Mouse (Mus musculus) limb, embryonic 11.5 days (tissue): ENCODE data around the gene Mcm2. TPM values are rescaled to one million over a fixed set of nuclear protein-coding genes. Genes with fewer than 3 reads are reported as not detected.

Experiments
- ATAC-seq: fragments of 200-750 bp; cut with Nextera tagmentation; 2 replicates; pipeline ENCODE4 v1.8.0; 2017; ENCODE audit warnings: low read depth; ENCODE audit not compliant: insufficient number of reproducible peaks, low FRiP score, low TSS enrichment
- DNase-seq: peaks from one replicate; pipeline ENCODE4 v3.0.0-alpha.2; 2015; ENCODE audit warnings: low spot score
- H3K27ac ChIP-seq: fragments of 300-500 bp; sonication (generic); replicated peaks from 2 replicates; pipeline ENCODE4 v1.5.1; 2014; ENCODE audit warnings: low read depth, mild to moderate bottlenecking, low read length
- H3K27me3 ChIP-seq: fragments of 300-500 bp; sonication (generic); 2 replicates; pipeline ENCODE4 v1.6.1; 2014; ENCODE audit warnings: mild to moderate bottlenecking, low read length, mixed read lengths; ENCODE audit not compliant: control insufficient read depth, insufficient read depth
- H3K36me3 ChIP-seq: fragments of 300-500 bp; sonication (generic); 2 replicates; pipeline ENCODE4 v1.6.1; 2014; ENCODE audit warnings: mild to moderate bottlenecking, low read length, moderate library complexity, mixed read lengths; ENCODE audit not compliant: control insufficient read depth, insufficient read depth
- H3K4me1 ChIP-seq: fragments of 300-500 bp; sonication (generic); 2 replicates; pipeline ENCODE4 v1.6.1; 2014; ENCODE audit warnings: low read length, mixed read lengths; ENCODE audit not compliant: control insufficient read depth, insufficient read depth
- H3K4me2 ChIP-seq: fragments of 300-500 bp; sonication (generic); 2 replicates; pipeline ENCODE4 v1.6.1; 2014; ENCODE audit warnings: low read depth, mild to moderate bottlenecking, moderate library complexity; ENCODE audit not compliant: severe bottlenecking
- H3K4me3 ChIP-seq: fragments of 300-500 bp; sonication (generic); 2 replicates; pipeline ENCODE4 v1.5.1; 2014; ENCODE audit warnings: low read depth, low read length
- H3K9ac ChIP-seq: fragments of 300-500 bp; sonication (generic); 2 replicates; pipeline ENCODE4 v1.6.1; 2014; ENCODE audit warnings: mild to moderate bottlenecking, low read length
- H3K9me3 ChIP-seq: fragments of 300-500 bp; sonication (generic); 2 replicates; pipeline ENCODE4 v1.6.1; 2016; ENCODE audit warnings: low read length; ENCODE audit not compliant: control insufficient read depth
- WGBS: fragments of 180-500 bp; shearing (Covaris S2); extraction: QIAGEN DNeasy Blood & Tissue Kit; methylation state at CpG from one replicate; pipeline ENCODE4 v1.1.7; 2014; 5-methylcytosine and 5-hydroxymethylcytosine counted together
- polyA plus RNA-seq: library from polyadenylated mRNA; unstranded; fragments of >200 nt; fragmentation: Nextera tagmentation; extraction: Ambion mirVana; gene quantifications from 2 replicates; pipeline ENCODE4 v1.2.1, GENCODE M21; 2014

Mcm2 gene
- polyA plus RNA-seq, 1 experiment from 2014 or later = 228 TPM

- H3K4me1 ChIP-seq = peaks cover 6% of the 10 kb centered on the region
- no peak overlapping the region for H3K4me2 ChIP-seq
- H3K27me3 ChIP-seq = no peaks in the 10 kb centered on the region
- 72% methylated on average over 3 of the region's 3 CpGs for WGBS
- no peak overlapping the region for H3K9ac ChIP-seq
- H3K27ac ChIP-seq = no peak overlapping the region
- no peak for DNase-seq
- no peaks in the 10 kb centered on the region; the same call in 1 of the 2 replicates for H3K36me3 ChIP-seq
- H3K9me3 ChIP-seq = no peaks in the 10 kb centered on the region
- ATAC-seq = no peak
- no peak overlapping the region for H3K4me3 ChIP-seq
Observed at GRCm38 (mm10) chr6:88840211-88840610, 58.4 kb downstream of the Mcm2 start.

GRCm38 (mm10) chr6:88839135-88839970 lies 59.2 kb downstream of the Mcm2 start:
- Histone ChIP-seq H3K9ac (no peak overlapping the region), H3K27ac (no peak overlapping the region), H3K9me3 (no peaks in the 10 kb centered on the region), H3K36me3 (no peaks in the 10 kb centered on the region; the same call in 1 of the 2 replicates), H3K4me2 (no peak overlapping the region), H3K4me3 (no peak overlapping the region), H3K4me1 (peaks cover 6% of the 10 kb centered on the region), H3K27me3 (no peaks in the 10 kb centered on the region)
- WGBS = 84% methylated on average over 26 of the region's 26 CpGs
- DNase-seq (no peak), ATAC-seq (no peak)

DNA sequence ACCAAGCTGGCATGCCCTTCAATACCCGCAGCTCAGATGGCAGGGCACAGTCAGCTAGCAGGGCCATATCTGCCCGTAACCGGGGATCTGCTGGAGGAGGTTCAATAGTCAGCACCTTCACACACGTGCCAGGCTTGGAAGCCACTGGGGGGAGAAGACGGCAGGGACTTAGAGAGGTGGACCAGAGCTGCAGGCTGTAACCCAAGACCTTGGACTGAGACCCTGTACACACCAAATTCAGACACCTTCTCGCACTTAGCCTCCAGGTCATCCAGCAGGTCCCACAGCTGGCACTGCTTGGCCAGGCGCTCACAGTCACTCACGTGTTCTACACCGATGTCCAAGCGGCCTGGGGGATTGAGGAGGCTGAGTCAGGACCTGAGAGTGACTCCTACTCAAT lies 60.0 kb downstream of the Mcm2 start:
- H3K36me3 ChIP-seq = no peaks in the 10 kb centered on the region; the same call in 1 of the 2 replicates
- 88% methylated on average over 10 of the region's 10 CpGs for WGBS
- no peak for ATAC-seq
- H3K9me3 ChIP-seq = no peaks in the 10 kb centered on the region
- no peak overlapping the region for H3K4me3 ChIP-seq
- no peak overlapping the region for H3K9ac ChIP-seq
- DNase-seq = no peak
- H3K27ac ChIP-seq = no peak overlapping the region
- H3K4me2 ChIP-seq = no peak overlapping the region
- no peaks in the 10 kb centered on the region for H3K27me3 ChIP-seq
- H3K4me1 ChIP-seq = peaks cover 6% of the 10 kb centered on the region

GRCm38 (mm10) chr6:88837999-88838398 lies 60.6 kb downstream of the Mcm2 start:
- DNase-seq = no peak
- Histone ChIP-seq H3K36me3 (no peaks in the 10 kb centered on the region; the same call in 1 of the 2 replicates), H3K9ac (no peak overlapping the region), H3K27me3 (no peaks in the 10 kb centered on the region), H3K4me3 (no peak overlapping the region), H3K4me2 (no peak overlapping the region), H3K9me3 (no peaks in the 10 kb centered on the region), H3K4me1 (peaks cover 4% of the 10 kb centered on the region), H3K27ac (no peak overlapping the region)
- no peak for ATAC-seq
- 96% methylated on average over 12 of the region's 12 CpGs for WGBS

- no peaks in the 10 kb centered on the region for H3K27me3 ChIP-seq
- no peak overlapping the region for H3K27ac ChIP-seq
- H3K4me2 ChIP-seq = no peak overlapping the region
- H3K36me3 ChIP-seq = no peaks in the 10 kb centered on the region; the same call in 1 of the 2 replicates
- ATAC-seq = no peak
- WGBS = 91% methylated on average over 28 of the region's 28 CpGs
- peaks cover 3% of the 10 kb centered on the region; the same call in 1 of the 2 replicates for H3K4me1 ChIP-seq
- no peak overlapping the region for H3K9ac ChIP-seq
- DNase-seq = no peak
- no peaks in the 10 kb centered on the region for H3K9me3 ChIP-seq
- no peak overlapping the region for H3K4me3 ChIP-seq
Observed at GRCm38 (mm10) chr6:88836178-88836819, 62.3 kb downstream of the Mcm2 start.

DNA sequence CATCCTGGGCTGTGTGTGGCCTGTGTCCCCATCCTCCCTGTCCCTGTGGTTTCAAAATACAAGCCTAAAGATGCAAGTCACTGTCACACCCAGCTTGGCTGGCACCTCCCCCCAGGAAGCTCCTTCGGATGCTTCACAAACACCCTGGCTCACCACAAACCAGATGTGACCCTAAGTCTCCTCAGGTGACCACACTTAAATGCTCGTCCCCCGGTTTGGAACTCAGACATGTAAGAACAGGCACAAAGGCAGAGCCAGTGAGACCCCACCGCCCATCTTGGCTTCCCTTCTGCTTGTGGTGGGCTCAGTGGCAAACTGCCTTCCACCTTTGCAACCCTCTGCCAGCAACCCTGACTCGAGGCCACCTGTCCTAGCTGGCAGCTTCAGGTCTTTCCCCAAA lies 63.5 kb downstream of the Mcm2 start:
- no peaks in the 10 kb centered on the region; the same call in 1 of the 2 replicates for H3K36me3 ChIP-seq
- DNase-seq (no peak), ATAC-seq (no peak)
- WGBS = 59% methylated on average over 5 of the region's 5 CpGs
- no peaks in the 10 kb centered on the region for H3K27me3 ChIP-seq
- H3K4me3 ChIP-seq = no peak overlapping the region
- no peak overlapping the region for H3K4me2 ChIP-seq
- no peaks in the 10 kb centered on the region for H3K9me3 ChIP-seq
- H3K4me1 ChIP-seq = no peaks in the 10 kb centered on the region
- no peak overlapping the region for H3K9ac ChIP-seq
- no peak overlapping the region for H3K27ac ChIP-seq

Other genes starting within 250 kb of the Mcm2 start
- 2.4 and 2.9 TPM in 2 replicates for gene Mgll, start 174.4 kb downstream of the Mcm2 start, polyA plus RNA-seq
- 19.1 and 19.3 TPM in 2 replicates for gene Abtb1, start 56.8 kb downstream of the Mcm2 start, polyA plus RNA-seq
- gene Podxl2, start 23.7 kb downstream of the Mcm2 start, polyA plus RNA-seq = 49.3 and 50.2 TPM in 2 replicates
- 45.4 and 47.8 TPM in 2 replicates for gene Tpra1, start 3.5 kb upstream of the Mcm2 start, polyA plus RNA-seq